Mouse (Mus musculus): ENCODE measurements around the gene Vmn2r108. TPM values are rescaled to one million over a fixed set of nuclear protein-coding genes. Genes with fewer than 3 reads are reported as not detected.
"Not testable (repeated sequence)": the region's sequence is repeated elsewhere in the genome, so short reads cannot be mapped to it uniquely, and the experiment has no call there.

The Vmn2r108 gene
- not detected in 2 replicates for polyA plus RNA-seq (2012; rRNA removed)

GRCm38 (mm10) chr17:20481231-20481630, at the start of gene Vmn2r108:
Gene Vmn2r108 (minus strand): TSS chr17:20481331.
- Histone ChIP-seq H3K27ac (ENCODE audit: insufficient read depth, low read depth, low read length) (no peak within 1 kb of the TSS), H3K27me3 (ENCODE audit: control insufficient read depth, insufficient read depth, low read length) (no peaks in the 10 kb centered on the region), H3K36me3 (ENCODE audit: control insufficient read depth, insufficient read depth, low read length) (no peaks in the 10 kb centered on the region), H3K4me3 (ENCODE audit: low read depth, low read length) (no peak within 1 kb of the TSS), H3K4me1 (ENCODE audit: control insufficient read depth, insufficient read depth, insufficient read length, low read length) (no peaks in the 10 kb centered on the region)
- TF ChIP-seq CTCF (IDR thresholded peaks at IDR 0.05; ENCODE audit: extremely low read depth, insufficient read length, insufficient replicate concordance, low read depth, low read length) (no peak), POLR2A (IDR thresholded peaks at IDR 0.05; ENCODE audit: low read depth, low read length) (no peak)

GRCm38 (mm10) chr17:20508247-20508646, 27.1 kb upstream of the Vmn2r108 start:
- H3K4me3 ChIP-seq (ENCODE audit: low read depth, low read length); H3K27me3 ChIP-seq (ENCODE audit: control insufficient read depth, insufficient read depth, low read length); H3K4me1 ChIP-seq (ENCODE audit: control insufficient read depth, insufficient read depth, insufficient read length, low read length); H3K36me3 ChIP-seq (ENCODE audit: control insufficient read depth, insufficient read depth, low read length); H3K27ac ChIP-seq (ENCODE audit: insufficient read depth, low read depth, low read length): not testable (repeated sequence)

GRCm38 (mm10) chr17:20497858-20498257, 16.7 kb upstream of the Vmn2r108 start, which contains the start of gene Vmn1r225:
Gene Vmn1r225 (plus strand): TSS chr17:20498158.
- Histone ChIP-seq H3K4me1 (ENCODE audit: control insufficient read depth, insufficient read depth, insufficient read length, low read length) (no peaks in the 10 kb centered on the region), H3K36me3 (ENCODE audit: control insufficient read depth, insufficient read depth, low read length) (no peaks in the 10 kb centered on the region), H3K27me3 (ENCODE audit: control insufficient read depth, insufficient read depth, low read length) (no peaks in the 10 kb centered on the region), H3K4me3 (ENCODE audit: low read depth, low read length) (no peak within 1 kb of the TSS), H3K27ac (ENCODE audit: insufficient read depth, low read depth, low read length) (no peak within 1 kb of the TSS)
- TF ChIP-seq POLR2A (IDR thresholded peaks at IDR 0.05; ENCODE audit: low read depth, low read length) (no peak), CTCF (IDR thresholded peaks at IDR 0.05; ENCODE audit: extremely low read depth, insufficient read length, insufficient replicate concordance, low read depth, low read length) (no peak)

- TF ChIP-seq POLR2A (IDR thresholded peaks at IDR 0.05; ENCODE audit: low read depth, low read length) (no peak), CTCF (IDR thresholded peaks at IDR 0.05; ENCODE audit: extremely low read depth, insufficient read length, insufficient replicate concordance, low read depth, low read length) (no peak)
- no peaks in the 10 kb centered on the region for H3K4me1 ChIP-seq (ENCODE audit: control insufficient read depth, insufficient read depth, insufficient read length, low read length)
- whole genome bisulfite sequencing, result 72% methylated on average over 3 of the region's 3 CpGs
Measured at GRCm38 (mm10) chr17:20473311-20473710, 7.8 kb downstream of the Vmn2r108 start.

GRCm38 (mm10) chr17:20439263-20439662, 41.9 kb downstream of the Vmn2r108 start:
- TF ChIP-seq CTCF (IDR thresholded peaks at IDR 0.05; ENCODE audit: extremely low read depth, insufficient read length, insufficient replicate concordance, low read depth, low read length) (no peak), POLR2A (IDR thresholded peaks at IDR 0.05; ENCODE audit: low read depth, low read length) (no peak)
- Histone ChIP-seq H3K27me3 (ENCODE audit: control insufficient read depth, insufficient read depth, low read length) (no peaks in the 10 kb centered on the region), H3K27ac (ENCODE audit: insufficient read depth, low read depth, low read length) (no peak overlapping the region), H3K4me3 (ENCODE audit: low read depth, low read length) (no peak overlapping the region), H3K4me1 (ENCODE audit: control insufficient read depth, insufficient read depth, insufficient read length, low read length) (no peaks in the 10 kb centered on the region), H3K36me3 (ENCODE audit: control insufficient read depth, insufficient read depth, low read length) (no peaks in the 10 kb centered on the region)

More at GRCm38 (mm10) chr17:20473311-20473710, 7.8 kb downstream of the Vmn2r108 start:
- H3K27me3 ChIP-seq (ENCODE audit: control insufficient read depth, insufficient read depth, low read length), result no peaks in the 10 kb centered on the region
- H3K27ac ChIP-seq (ENCODE audit: insufficient read depth, low read depth, low read length), result no peak overlapping the region
- H3K36me3 ChIP-seq (ENCODE audit: control insufficient read depth, insufficient read depth, low read length), result no peaks in the 10 kb centered on the region
- H3K4me3 ChIP-seq (ENCODE audit: low read depth, low read length), result no peak overlapping the region

- H3K27me3 ChIP-seq (ENCODE audit: control insufficient read depth, insufficient read depth, low read length), result no peaks in the 10 kb centered on the region
- H3K4me3 ChIP-seq (ENCODE audit: low read depth, low read length), result no peak within 1 kb of the TSS
- H3K36me3 ChIP-seq (ENCODE audit: control insufficient read depth, insufficient read depth, low read length), result no peaks in the 10 kb centered on the region
- H3K27ac ChIP-seq (ENCODE audit: insufficient read depth, low read depth, low read length), result no peak within 1 kb of the TSS
- H3K4me1 ChIP-seq (ENCODE audit: control insufficient read depth, insufficient read depth, insufficient read length, low read length), result no peaks in the 10 kb centered on the region
- TF ChIP-seq POLR2A (IDR thresholded peaks at IDR 0.05; ENCODE audit: low read depth, low read length), result no peak
- 25% methylated on average over 1 of the region's 1 CpGs for WGBS
Measured at GRCm38 (mm10) chr17:20413846-20414245, 67.3 kb downstream of the Vmn2r108 start, which contains the start of gene Vmn1r224. Gene Vmn1r224 (plus strand): TSS chr17:20414146.

Other genes with a start within 250 kb of the Vmn2r108 start
- gene Vmn2r105, start 246.3 kb downstream of the Vmn2r108 start, polyA plus RNA-seq (2012; rRNA removed), result not detected in 2 replicates
- not detected in 2 replicates for gene Vmn2r106, start 195.8 kb downstream of the Vmn2r108 start, polyA plus RNA-seq (2012; rRNA removed)
- gene Vmn2r107, start 136.1 kb downstream of the Vmn2r108 start, polyA plus RNA-seq (2012; rRNA removed), result not detected in 2 replicates
- not detected in 2 replicates for gene Vmn1r224, start 67.2 kb downstream of the Vmn2r108 start, polyA plus RNA-seq (2012; rRNA removed)
- gene Vmn1r225, start 16.8 kb upstream of the Vmn2r108 start, polyA plus RNA-seq (2012; rRNA removed), result not detected in 2 replicates
- not detected in 2 replicates for gene Vmn2r109, start 83.4 kb upstream of the Vmn2r108 start, polyA plus RNA-seq (2012; rRNA removed)
- not detected in 2 replicates for gene Vmn2r110, start 115.1 kb upstream of the Vmn2r108 start, polyA plus RNA-seq (2012; rRNA removed)
- not detected in 2 replicates for gene Fpr-rs3, start 143.5 kb upstream of the Vmn2r108 start, polyA plus RNA-seq (2012; rRNA removed)
- not detected in 2 replicates for gene Vmn1r226, start 201.5 kb upstream of the Vmn2r108 start, polyA plus RNA-seq (2012; rRNA removed)
- not detected in 2 replicates for gene Vmn1r227, start 248.5 kb upstream of the Vmn2r108 start, polyA plus RNA-seq (2012; rRNA removed)

All from small intestine, adult 2 months (tissue).